Mouse (Mus musculus): ENCODE data around the gene Etl4. TPM values are rescaled to one million over a fixed set of nuclear protein-coding genes. Genes with fewer than 3 reads are reported as not detected.

Gene Etl4
- total RNA-seq, 4 experiments from 2014 or later = 83.0 to 91.4 (median 88.6) TPM

DNA sequence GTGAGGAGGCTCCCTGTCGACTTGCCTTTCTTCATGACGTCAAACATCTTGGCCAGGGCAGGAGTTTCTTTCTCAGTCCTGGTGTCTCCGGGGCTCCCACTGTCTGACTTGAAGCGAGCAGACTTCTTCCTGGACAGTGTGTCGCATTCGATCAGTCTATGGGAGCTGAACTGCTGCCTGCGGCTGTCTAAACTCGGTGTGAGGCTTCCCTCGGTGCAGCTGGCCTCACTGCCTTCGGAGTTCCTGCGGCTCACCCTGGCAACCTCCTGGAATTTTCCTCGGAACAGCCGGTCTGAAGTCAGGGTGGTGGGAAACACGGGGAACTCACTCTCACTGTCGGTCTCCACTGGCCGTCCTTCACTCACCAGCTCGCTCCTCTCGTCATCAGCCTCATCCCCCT, 939.8 kb downstream of the Etl4 start:
- no peak for DNase-seq (ENCODE audit: low spot score in 2 of 2)

Small RNAs within 50 kb of the gene (microRNA-seq; reads per million reads assigned to microRNA genes)
- gene Gm44457 = 0 reads per million in 2 experiments

All from layer of hippocampus, adult 8-10 months (tissue).